Mouse (Mus musculus): Measurements from ENCODE around the gene Hs3st1. TPM values are rescaled to one million over a fixed set of nuclear protein-coding genes. Genes with fewer than 3 reads are reported as not detected.
A peak's percentile ranks its signal among the peaks of the same experiment; 100 is the strongest.

Gene Hs3st1
- polyA plus RNA-seq, 1 experiment from 2014 or later: 0.30 TPM

- Histone ChIP-seq H3K9me3 (replicated peaks) (no peaks in the 10 kb centered on the region), H3K27ac (no peak overlapping the region), H3K9ac (no peak overlapping the region), H3K4me2 (no peak overlapping the region), H3K36me3 (no peaks in the 10 kb centered on the region), H3K27me3 (no peaks in the 10 kb centered on the region), H3K4me1 (replicated peaks) (no peaks in the 10 kb centered on the region), H3K4me3 (replicated peaks) (no peak overlapping the region)
- DNase-seq (no peak), ATAC-seq (ENCODE audit: low read depth) (no peak)
- 23% methylated on average over 5 of the region's 5 CpGs for WGBS (ENCODE audit: insufficient replicate concordance)
Observed at GRCm38 (mm10) chr5:39733013-39733749, 22.1 kb downstream of the Hs3st1 start.

GRCm38 (mm10) chr5:39715694-39716550 lies 39.4 kb downstream of the Hs3st1 start:
- 58% methylated on average over 13 of the region's 13 CpGs for WGBS (ENCODE audit: insufficient replicate concordance)
- DNase-seq (no peak), ATAC-seq (ENCODE audit: low read depth) (no peak)
- Histone ChIP-seq H3K4me3 (replicated peaks) (no peak overlapping the region), H3K9ac (no peak overlapping the region), H3K4me1 (replicated peaks) (no peaks in the 10 kb centered on the region), H3K4me2 (no peak overlapping the region), H3K27me3 (no peaks in the 10 kb centered on the region), H3K27ac (no peak overlapping the region), H3K9me3 (replicated peaks) (no peaks in the 10 kb centered on the region), H3K36me3 (no peaks in the 10 kb centered on the region)

- H3K27ac ChIP-seq: no peak overlapping the region
- 57% methylated on average over 5 of the region's 5 CpGs for WGBS (ENCODE audit: insufficient replicate concordance)
Observed at GRCm38 (mm10) chr5:39715193-39715592, 40.1 kb downstream of the Hs3st1 start.

GRCm38 (mm10) chr5:39705539-39705938 lies 49.7 kb downstream of the Hs3st1 start:
- no peaks in the 10 kb centered on the region for H3K27me3 ChIP-seq
- H3K4me1 ChIP-seq (replicated peaks): no peaks in the 10 kb centered on the region
- no peak overlapping the region for H3K4me2 ChIP-seq
- H3K27ac ChIP-seq: no peak overlapping the region
- DNase-seq: no peak
- H3K36me3 ChIP-seq: no peaks in the 10 kb centered on the region
- H3K9ac ChIP-seq: no peak overlapping the region
- H3K4me3 ChIP-seq (replicated peaks): no peak overlapping the region
- ATAC-seq (ENCODE audit: low read depth): no peak
- 47% methylated on average over 3 of the region's 3 CpGs for WGBS (ENCODE audit: insufficient replicate concordance)
- H3K9me3 ChIP-seq (replicated peaks): no peaks in the 10 kb centered on the region

More at GRCm38 (mm10) chr5:39715193-39715592, 40.1 kb downstream of the Hs3st1 start:
- no peak for ATAC-seq (ENCODE audit: low read depth)
- no peaks in the 10 kb centered on the region for H3K36me3 ChIP-seq
- no peak overlapping the region for H3K4me2 ChIP-seq
- no peaks in the 10 kb centered on the region for H3K27me3 ChIP-seq
- DNase-seq: no peak
- H3K4me3 ChIP-seq (replicated peaks): no peak overlapping the region
- no peaks in the 10 kb centered on the region for H3K4me1 ChIP-seq (replicated peaks)
- no peaks in the 10 kb centered on the region for H3K9me3 ChIP-seq (replicated peaks)
- no peak overlapping the region for H3K9ac ChIP-seq

GRCm38 (mm10) chr5:39660826-39661225 lies 94.4 kb downstream of the Hs3st1 start:
- no peaks in the 10 kb centered on the region for H3K4me1 ChIP-seq (replicated peaks)
- no peaks in the 10 kb centered on the region for H3K36me3 ChIP-seq
- H3K27me3 ChIP-seq: no peaks in the 10 kb centered on the region
- no peak overlapping the region for H3K9ac ChIP-seq
- no peak overlapping the region for H3K27ac ChIP-seq
- H3K4me3 ChIP-seq (replicated peaks): no peak overlapping the region
- 71% methylated on average over 4 of the region's 4 CpGs for WGBS (ENCODE audit: insufficient replicate concordance)
- no peaks in the 10 kb centered on the region for H3K9me3 ChIP-seq (replicated peaks)
- DNase-seq (no peak), ATAC-seq (ENCODE audit: low read depth) (no peak)
- H3K4me2 ChIP-seq: no peak overlapping the region

- Histone ChIP-seq H3K9me3 (replicated peaks) (no peaks in the 10 kb centered on the region), H3K27ac (no peak overlapping the region), H3K4me1 (replicated peaks) (no peaks in the 10 kb centered on the region), H3K4me2 (no peak overlapping the region), H3K36me3 (no peaks in the 10 kb centered on the region), H3K27me3 (no peaks in the 10 kb centered on the region), H3K4me3 (replicated peaks) (no peak overlapping the region), H3K9ac (no peak overlapping the region)
- ATAC-seq (ENCODE audit: low read depth) (no peak), DNase-seq (no peak)
- WGBS (ENCODE audit: insufficient replicate concordance): 66% methylated on average over 2 of the region's 2 CpGs
Observed at GRCm38 (mm10) chr5:39659417-39659816, 95.9 kb downstream of the Hs3st1 start.

- no peak overlapping the region for H3K9ac ChIP-seq
- DNase-seq: no peak
- no peaks in the 10 kb centered on the region for H3K9me3 ChIP-seq (replicated peaks)
- peak overlapping the region; percentile 67 for H3K4me2 ChIP-seq
- under 1% methylated on average over 27 of the region's 28 CpGs for WGBS (ENCODE audit: insufficient replicate concordance)
- no peaks in the 10 kb centered on the region for H3K36me3 ChIP-seq
- H3K4me1 ChIP-seq (replicated peaks): 0 out of 2 replicates have a peak, but pooled peaks cover 6% of the 10 kb centered on the region
- H3K27me3 ChIP-seq: peaks cover 32% of the 10 kb centered on the region
- H3K4me3 ChIP-seq (replicated peaks): peak overlapping the region; percentile 53
- H3K27ac ChIP-seq: no peak overlapping the region
- no peak for ATAC-seq (ENCODE audit: low read depth)
Observed at GRCm38 (mm10) chr5:39644827-39645380, 110.4 kb downstream of the Hs3st1 start.

- Histone ChIP-seq H3K27ac (no peak overlapping the region), H3K27me3 (peaks cover 32% of the 10 kb centered on the region), H3K9me3 (replicated peaks) (no peaks in the 10 kb centered on the region), H3K9ac (no peak overlapping the region), H3K36me3 (no peaks in the 10 kb centered on the region), H3K4me2 (peak overlapping the region; percentile 67), H3K4me1 (replicated peaks) (0 out of 2 replicates have a peak, but pooled peaks cover 6% of the 10 kb centered on the region), H3K4me3 (replicated peaks) (peak overlapping the region; percentile 53)
- WGBS (ENCODE audit: insufficient replicate concordance): under 1% methylated on average over 56 of the region's 56 CpGs
- ATAC-seq (ENCODE audit: low read depth) (peak; percentile 74), DNase-seq (peak; percentile 9)
Observed at GRCm38 (mm10) chr5:39643924-39644826, 111.1 kb downstream of the Hs3st1 start.

- no peak overlapping the region for H3K27ac ChIP-seq
- ATAC-seq (ENCODE audit: low read depth) (no peak), DNase-seq (no peak)
- H3K9me3 ChIP-seq (replicated peaks): no peaks in the 10 kb centered on the region
- peaks cover 32% of the 10 kb centered on the region for H3K27me3 ChIP-seq
- H3K36me3 ChIP-seq: no peaks in the 10 kb centered on the region
- 3% methylated on average over 22 of the region's 22 CpGs for WGBS (ENCODE audit: insufficient replicate concordance)
- H3K4me3 ChIP-seq (replicated peaks): peak overlapping the region; percentile 53; the same call in 1 of the 2 replicates
- H3K4me2 ChIP-seq: peak overlapping the region; percentile 67
- 0 out of 2 replicates have a peak, but pooled peaks cover 6% of the 10 kb centered on the region for H3K4me1 ChIP-seq (replicated peaks)
- no peak overlapping the region for H3K9ac ChIP-seq
Observed at GRCm38 (mm10) chr5:39643260-39643923, 111.9 kb downstream of the Hs3st1 start.

GRCm38 (mm10) chr5:39642222-39642770 lies 113.0 kb downstream of the Hs3st1 start:
- no peak for DNase-seq
- no peak overlapping the region for H3K4me2 ChIP-seq
- H3K9ac ChIP-seq: no peak overlapping the region
- H3K27me3 ChIP-seq: peaks cover 32% of the 10 kb centered on the region
- no peak overlapping the region for H3K4me3 ChIP-seq (replicated peaks)
- no peaks in the 10 kb centered on the region for H3K9me3 ChIP-seq (replicated peaks)
- H3K4me1 ChIP-seq (replicated peaks): 0 out of 2 replicates have a peak, but pooled peaks cover 6% of the 10 kb centered on the region
- ATAC-seq (ENCODE audit: low read depth): no peak
- 55% methylated on average over 6 of the region's 6 CpGs for WGBS (ENCODE audit: insufficient replicate concordance)
- H3K36me3 ChIP-seq: no peaks in the 10 kb centered on the region
- no peak overlapping the region for H3K27ac ChIP-seq
